Mouse (Mus musculus): ENCODE results near the gene Ptbp3. TPM values are rescaled to one million over a fixed set of nuclear protein-coding genes. Genes with fewer than 3 reads are reported as not detected.

The Ptbp3 gene
- polyA plus RNA-seq, 1 experiment = 66.1 TPM

DNA sequence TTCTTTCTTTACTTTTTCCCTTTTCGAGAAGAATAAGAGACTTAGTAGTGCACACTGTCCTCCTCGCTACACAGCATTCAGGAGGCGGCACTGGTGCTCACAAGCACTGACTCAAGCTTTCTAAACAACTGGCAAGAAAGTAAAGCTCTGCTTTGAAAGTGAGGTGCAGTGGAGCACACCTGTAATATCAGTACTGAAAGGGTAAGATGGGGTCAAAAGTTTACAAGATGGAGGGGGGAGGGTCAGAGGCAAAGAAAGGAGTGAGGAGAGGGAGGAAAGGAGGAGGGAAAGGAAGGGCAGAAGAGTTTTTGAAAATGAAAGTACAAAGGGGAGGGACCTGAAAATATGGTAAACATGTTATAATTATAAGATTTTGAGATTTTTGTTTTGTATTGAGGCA lies 43.7 kb downstream of the Ptbp3 start:
- DNase-seq (ENCODE audit: low read depth) = no peak

GRCm38 (mm10) chr4:59491097-59491496 lies 58.1 kb downstream of the Ptbp3 start:
- no peak for DNase-seq (ENCODE audit: low read depth)

DNA sequence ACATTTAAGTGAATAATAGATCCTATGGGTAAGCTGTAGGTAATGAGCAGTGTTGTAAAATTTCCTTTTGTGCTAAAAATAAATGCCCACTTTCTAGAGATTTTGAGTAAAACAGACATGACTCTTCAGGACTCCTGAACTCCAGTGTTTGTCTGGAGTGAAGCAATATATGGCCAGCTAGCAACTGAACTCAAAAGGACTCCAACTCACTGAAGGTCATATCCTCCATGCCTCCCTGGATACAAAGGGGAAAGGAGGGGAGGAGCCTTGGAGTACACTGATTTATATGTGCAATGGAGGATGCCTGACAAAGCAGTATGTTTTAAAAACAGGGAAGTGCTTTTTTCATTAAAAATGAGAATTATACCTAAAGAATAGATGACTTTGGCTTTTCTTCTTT lies 77.9 kb downstream of the Ptbp3 start:
- no peak for DNase-seq (ENCODE audit: low read depth)

DNA sequence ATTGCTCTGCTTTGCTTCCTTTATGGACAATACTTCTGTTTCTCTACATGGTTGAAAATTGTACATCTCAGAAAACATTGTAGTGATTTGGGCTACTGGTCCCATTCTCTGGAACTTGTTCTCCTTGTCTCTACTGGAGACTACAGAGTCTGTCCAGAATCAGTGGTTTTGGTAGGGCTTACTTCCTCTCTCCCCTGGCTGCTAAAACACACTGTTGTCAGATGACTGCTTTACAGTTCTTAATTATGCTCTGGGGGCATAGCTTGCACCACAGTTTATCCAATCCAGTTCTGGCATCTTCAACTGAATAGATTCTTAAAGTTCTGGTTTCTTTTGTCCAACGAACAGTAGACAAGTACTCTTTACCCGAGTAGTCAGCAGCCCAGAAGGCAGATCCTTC lies 83.7 kb downstream of the Ptbp3 start:
- DNase-seq (ENCODE audit: low read depth) = no peak

DNA sequence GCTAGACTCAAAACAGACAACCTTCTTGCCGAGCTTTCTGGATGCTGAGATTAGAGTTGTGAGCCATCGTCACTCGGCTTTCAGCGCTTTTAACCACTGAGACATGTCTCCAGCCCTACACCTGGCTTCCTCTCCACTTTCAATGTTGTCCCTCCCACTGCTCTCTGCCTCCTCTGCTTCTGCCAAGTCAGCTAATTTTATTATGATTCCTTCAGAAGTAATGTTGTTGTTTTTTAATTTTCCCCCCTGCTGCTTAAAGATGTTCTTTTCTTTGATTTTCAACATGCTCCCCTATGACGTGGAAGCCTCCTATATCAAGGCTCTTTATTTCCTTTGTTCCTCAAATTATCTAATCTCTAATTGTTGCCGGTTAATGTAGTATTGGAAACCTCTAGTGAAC lies 84.5 kb downstream of the Ptbp3 start:
- DNase-seq (ENCODE audit: low read depth) = no peak

- DNase-seq (ENCODE audit: low read depth) = no peak
Measured at GRCm38 (mm10) chr4:59462494-59462893, 86.7 kb downstream of the Ptbp3 start.

DNA sequence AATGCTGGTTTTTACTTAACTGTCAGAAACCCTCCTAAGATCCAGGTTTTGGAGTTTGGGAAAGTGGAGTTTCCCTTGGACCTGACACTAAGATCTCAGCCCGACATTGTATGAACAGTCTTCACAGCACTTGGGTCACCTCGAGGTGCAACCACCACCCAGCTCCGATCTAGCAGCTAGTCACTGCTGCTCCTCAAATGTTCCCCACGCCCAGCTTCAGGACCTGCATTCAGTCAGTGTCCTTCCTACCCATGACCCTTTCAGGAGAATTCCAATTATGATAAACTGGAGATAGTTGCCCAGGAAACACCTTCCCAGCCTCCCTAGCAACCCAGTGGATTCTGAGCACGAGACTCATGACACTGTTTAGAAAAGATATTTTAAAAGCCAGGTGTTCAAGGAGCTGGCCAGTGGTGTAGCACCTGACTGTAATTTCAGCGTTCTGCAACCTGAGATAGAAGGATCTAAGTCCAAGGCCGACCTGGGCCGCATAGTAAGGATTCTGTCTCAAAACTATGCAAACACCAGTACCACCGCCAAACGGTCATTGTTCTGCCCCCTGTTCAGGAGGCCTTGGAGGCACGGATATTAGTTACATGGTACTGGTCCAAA lies 87.9 kb downstream of the Ptbp3 start:
- DNase-seq (ENCODE audit: low read depth) = no peak

- no peak for DNase-seq (ENCODE audit: low read depth)
Measured at GRCm38 (mm10) chr4:59459216-59459955, 89.8 kb downstream of the Ptbp3 start.

DNA sequence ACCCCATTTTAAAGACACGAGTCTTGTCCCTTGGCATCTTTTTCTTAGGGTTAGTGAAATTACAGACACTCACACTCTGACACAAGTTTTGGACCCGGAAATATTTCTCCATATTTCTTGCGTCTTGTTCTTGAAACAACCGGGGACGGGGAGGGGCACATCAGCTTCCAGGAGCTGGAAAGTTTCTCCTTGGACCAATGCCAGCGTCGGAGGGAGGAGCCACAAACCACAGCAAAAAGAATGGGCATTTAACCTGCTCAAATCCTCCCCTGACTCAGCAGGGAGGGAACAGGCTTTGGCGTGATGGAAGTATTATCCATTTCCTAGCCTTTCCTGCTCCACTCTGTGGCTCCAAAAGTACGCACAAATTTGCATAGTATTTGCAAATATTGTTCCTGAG lies 91.2 kb downstream of the Ptbp3 start:
- no peak for DNase-seq (ENCODE audit: low read depth)

- no peak for DNase-seq (ENCODE audit: low read depth)
Measured at GRCm38 (mm10) chr4:59457091-59457490, 92.1 kb downstream of the Ptbp3 start.

GRCm38 (mm10) chr4:59455465-59455864 lies 93.7 kb downstream of the Ptbp3 start:
- DNase-seq (ENCODE audit: low read depth) = no peak

DNA sequence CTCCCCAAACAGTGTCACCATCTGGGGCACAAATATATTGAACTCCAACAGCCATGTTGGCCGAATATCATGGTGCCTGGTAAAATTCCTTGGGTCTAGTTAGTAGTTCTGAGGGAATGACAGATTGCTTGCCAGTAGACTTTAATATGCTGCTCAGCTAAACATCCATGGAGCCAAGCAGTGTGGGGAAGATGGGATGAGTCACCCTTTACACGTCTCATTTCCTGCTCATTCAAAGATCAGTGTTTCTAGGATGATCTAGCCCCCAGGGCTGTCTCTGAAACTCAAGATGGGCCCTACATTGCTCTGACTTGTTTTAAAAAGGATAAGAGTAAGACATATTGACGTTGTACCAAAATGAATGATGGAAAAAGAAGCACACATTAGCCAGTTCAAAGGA lies 95.1 kb downstream of the Ptbp3 start:
- no peak for DNase-seq (ENCODE audit: low read depth)

- no peak for DNase-seq (ENCODE audit: low read depth)
Measured at GRCm38 (mm10) chr4:59452503-59452933, 96.6 kb downstream of the Ptbp3 start.

GRCm38 (mm10) chr4:59450906-59451305 lies 98.3 kb downstream of the Ptbp3 start:
- DNase-seq (ENCODE audit: low read depth) = no peak

DNA sequence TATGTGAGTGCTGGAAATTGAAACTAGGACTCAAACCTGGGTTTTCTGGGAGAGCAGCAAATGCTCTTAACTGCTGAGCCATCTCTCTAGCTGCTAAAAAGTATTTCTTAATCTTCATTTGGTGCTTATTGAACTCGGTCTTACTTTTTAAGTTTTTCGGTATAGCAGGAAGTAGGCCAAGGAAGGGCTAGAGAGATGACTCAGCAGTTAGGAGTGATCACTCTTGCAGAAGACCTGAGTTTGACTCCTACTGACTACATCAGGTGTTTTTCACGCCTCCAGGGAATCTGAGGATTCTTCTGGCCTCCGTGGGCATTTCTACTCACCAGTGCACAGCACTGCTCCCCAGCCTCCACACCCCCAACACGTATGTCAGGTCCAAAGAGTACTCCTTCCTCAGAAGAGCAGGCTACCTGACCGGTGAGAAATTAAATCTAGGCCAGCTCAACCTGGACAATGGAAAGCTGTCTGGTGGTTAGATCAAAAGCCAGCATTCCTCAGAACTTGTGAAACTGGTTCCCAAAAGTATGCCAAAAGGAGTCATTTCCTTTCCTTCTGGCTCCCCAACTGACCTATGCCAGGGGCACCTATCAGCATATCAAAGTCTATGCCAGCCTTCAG lies 98.8 kb downstream of the Ptbp3 start:
- no peak for DNase-seq (ENCODE audit: low read depth)

DNA sequence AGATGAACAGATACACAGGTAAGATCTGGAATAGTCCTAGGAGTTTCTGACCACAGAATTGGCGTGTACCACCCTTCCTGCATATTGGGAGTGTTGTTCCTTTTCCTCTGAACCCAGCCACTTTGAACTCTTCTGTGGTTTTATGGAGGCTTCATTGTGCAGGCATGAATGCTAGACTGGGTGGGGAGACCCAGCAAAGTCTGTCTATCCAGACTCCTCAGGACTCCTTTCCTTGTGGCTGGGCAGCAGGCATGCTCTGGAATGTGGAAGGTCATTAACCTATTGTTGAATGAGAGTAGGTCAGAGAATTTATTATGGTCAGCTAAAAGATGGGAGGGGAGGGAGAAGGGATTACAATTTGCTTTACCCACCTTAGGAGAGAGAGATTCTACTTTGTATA lies 101.9 kb downstream of the Ptbp3 start:
- DNase-seq (ENCODE audit: low read depth) = no peak

GRCm38 (mm10) chr4:59445516-59445915 lies 103.6 kb downstream of the Ptbp3 start:
- DNase-seq (ENCODE audit: low read depth) = no peak

- no peak for DNase-seq (ENCODE audit: low read depth)
Measured at GRCm38 (mm10) chr4:59444994-59445393, 104.2 kb downstream of the Ptbp3 start.

GRCm38 (mm10) chr4:59444085-59444484 lies 105.1 kb downstream of the Ptbp3 start:
- DNase-seq (ENCODE audit: low read depth) = no peak

- no peak for DNase-seq (ENCODE audit: low read depth)
Measured at GRCm38 (mm10) chr4:59441265-59441664, 107.9 kb downstream of the Ptbp3 start.

DNA sequence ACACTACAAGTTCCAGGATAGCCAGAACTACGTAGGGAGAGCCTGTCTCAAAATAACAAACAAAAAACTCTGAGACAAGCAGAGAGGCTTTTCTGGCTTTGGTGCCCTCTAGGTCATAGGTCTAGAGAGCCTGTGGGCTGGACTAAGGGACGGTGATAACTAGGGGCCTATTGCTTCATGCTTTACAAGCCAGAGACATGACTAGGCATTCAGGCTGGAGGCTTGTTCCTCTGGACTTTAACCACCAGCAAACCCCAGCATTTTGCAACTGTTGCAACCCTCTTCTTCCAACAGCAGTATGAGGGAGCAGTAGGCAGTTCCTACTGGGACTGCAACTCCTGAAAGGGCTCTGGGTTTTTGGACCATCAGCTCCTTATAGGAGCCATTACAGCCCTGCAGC lies 109.2 kb downstream of the Ptbp3 start:
- DNase-seq (ENCODE audit: low read depth) = no peak

GRCm38 (mm10) chr4:59439041-59439440 lies 110.1 kb downstream of the Ptbp3 start:
- DNase-seq (ENCODE audit: low read depth) = no peak
